Mouse (Mus musculus) hindbrain, embryonic 14.5 days (tissue): Measurements from ENCODE around the gene Ncoa5. TPM values are rescaled to one million over a fixed set of nuclear protein-coding genes. Genes with fewer than 3 reads are reported as not detected.
A peak's percentile ranks its signal among the peaks of the same experiment; 100 is the strongest.

Experiments used
- ATAC-seq: fragments of 200-750 bp; cut with Nextera tagmentation; 2 replicates; pipeline ENCODE4 v1.8.0; 2017; ENCODE audit warnings: moderate number of reproducible peaks, mild to moderate bottlenecking, moderate TSS enrichment, moderate library complexity; ENCODE audit not compliant: low FRiP score
- DNase-seq: peaks from one replicate; pipeline ENCODE4 v3.0.0-alpha.2; 2015; ENCODE audit warnings: low spot score
- H3K27ac ChIP-seq: fragments of 300-500 bp; sonication (generic); 2 replicates; pipeline ENCODE4 v1.5.1; 2014; ENCODE audit warnings: mild to moderate bottlenecking, moderate library complexity
- H3K27me3 ChIP-seq: fragments of 300-500 bp; sonication (generic); 2 replicates; pipeline ENCODE4 v1.6.1; 2014; ENCODE audit warnings: mild to moderate bottlenecking, low read length, mixed read lengths; ENCODE audit not compliant: control insufficient read depth, insufficient read depth
- H3K36me3 ChIP-seq: fragments of 300-500 bp; sonication (generic); replicated peaks from 2 replicates; pipeline ENCODE4 v1.6.1; 2014; ENCODE audit not compliant: control insufficient read depth, insufficient read depth
- H3K4me1 ChIP-seq: fragments of 300-500 bp; sonication (generic); replicated peaks from 2 replicates; pipeline ENCODE4 v1.6.1; 2014; ENCODE audit warnings: antibody characterized with exemption, low read length, mixed read lengths; ENCODE audit not compliant: control insufficient read depth, insufficient read depth
- H3K4me2 ChIP-seq: fragments of 300-500 bp; sonication (generic); replicated peaks from 2 replicates; pipeline ENCODE4 v1.6.1; 2014; ENCODE audit warnings: mild to moderate bottlenecking, moderate library complexity
- H3K4me3 ChIP-seq: fragments of 300-500 bp; sonication (generic); replicated peaks from 2 replicates; pipeline ENCODE4 v1.5.1; 2014; ENCODE audit warnings: mild to moderate bottlenecking, low read length
- H3K9ac ChIP-seq: fragments of 300-500 bp; sonication (generic); 2 replicates; pipeline ENCODE4 v1.6.1; 2014
- H3K9me3 ChIP-seq: fragments of 300-500 bp; sonication (generic); 2 replicates; pipeline ENCODE4 v1.6.1; 2016; ENCODE audit warnings: low read length; ENCODE audit not compliant: control insufficient read depth
- WGBS: fragments of 180-500 bp; shearing (Covaris S2); extraction: QIAGEN DNeasy Blood & Tissue Kit; methylation state at CpG from one replicate; pipeline ENCODE4 v1.1.7; 2014; 5-methylcytosine and 5-hydroxymethylcytosine counted together
- polyA plus RNA-seq: library from polyadenylated mRNA; unstranded; fragments of >200 nt; fragmentation: Nextera tagmentation; extraction: Ambion mirVana; gene quantifications from 2 replicates; pipeline ENCODE4 v1.2.1, GENCODE M21; 2014

The Ncoa5 gene
- polyA plus RNA-seq, 1 experiment from 2014 or later: 83.1 TPM

- Histone ChIP-seq H3K27me3 (no peaks in the 10 kb centered on the region), H3K4me1 (peaks cover 38% of the 10 kb centered on the region), H3K36me3 (no peaks in the 10 kb centered on the region), H3K9me3 (no peaks in the 10 kb centered on the region), H3K4me3 (peak overlapping the region; percentile 93), H3K9ac (peak overlapping the region; percentile 98; the same call in 1 of the 2 replicates), H3K27ac (no peak overlapping the region), H3K4me2 (peak overlapping the region; percentile 92)
- peak; percentile 33 for DNase-seq
- 47% methylated on average over 3 of the region's 3 CpGs for WGBS
- no peak for ATAC-seq
These were observed 2.1 kb downstream of the Ncoa5 start for GRCm38 (mm10) chr2:165032533-165032932.

- no peak for ATAC-seq
- no peak for DNase-seq
These were observed 7.5 kb downstream of the Ncoa5 start for GRCm38 (mm10) chr2:165027163-165027562.

GRCm38 (mm10) chr2:165020490-165020889, 14.2 kb downstream of the Ncoa5 start:
- no peak for DNase-seq
- no peak overlapping the region for H3K4me2 ChIP-seq
- no peak for ATAC-seq
- H3K9ac ChIP-seq: no peak overlapping the region
- no peaks in the 10 kb centered on the region for H3K27me3 ChIP-seq
- peaks cover 33% of the 10 kb centered on the region for H3K36me3 ChIP-seq
- H3K4me3 ChIP-seq: no peak overlapping the region
- 66% methylated on average over 3 of the region's 3 CpGs for WGBS
- H3K9me3 ChIP-seq: no peaks in the 10 kb centered on the region
- H3K4me1 ChIP-seq: no peaks in the 10 kb centered on the region
- H3K27ac ChIP-seq: no peak overlapping the region

More at GRCm38 (mm10) chr2:165027163-165027562, 7.5 kb downstream of the Ncoa5 start:
- Histone ChIP-seq H3K36me3 (peaks cover 9% of the 10 kb centered on the region), H3K27me3 (no peaks in the 10 kb centered on the region), H3K9me3 (no peaks in the 10 kb centered on the region), H3K4me1 (peaks cover 18% of the 10 kb centered on the region), H3K4me3 (no peak overlapping the region), H3K27ac (no peak overlapping the region), H3K4me2 (no peak overlapping the region), H3K9ac (no peak overlapping the region)
- 81% methylated on average over 1 of the region's 1 CpGs for WGBS

GRCm38 (mm10) chr2:165014935-165015334, 19.7 kb downstream of the Ncoa5 start:
- no peak overlapping the region for H3K4me2 ChIP-seq
- peaks cover 40% of the 10 kb centered on the region for H3K36me3 ChIP-seq
- no peaks in the 10 kb centered on the region for H3K4me1 ChIP-seq
- no peak overlapping the region for H3K9ac ChIP-seq
- 93% methylated on average over 5 of the region's 5 CpGs for WGBS
- H3K27ac ChIP-seq: no peak overlapping the region
- ATAC-seq (no peak), DNase-seq (no peak)
- H3K4me3 ChIP-seq: no peak overlapping the region
- H3K9me3 ChIP-seq: no peaks in the 10 kb centered on the region
- H3K27me3 ChIP-seq: no peaks in the 10 kb centered on the region

- no peak overlapping the region for H3K4me3 ChIP-seq
- H3K36me3 ChIP-seq: peaks cover 77% of the 10 kb centered on the region
- H3K9ac ChIP-seq: no peak overlapping the region
- 92% methylated on average over 10 of the region's 10 CpGs for WGBS
- H3K27me3 ChIP-seq: no peaks in the 10 kb centered on the region
- no peaks in the 10 kb centered on the region for H3K4me1 ChIP-seq
- H3K9me3 ChIP-seq: no peaks in the 10 kb centered on the region
- ATAC-seq (no peak), DNase-seq (no peak)
- H3K27ac ChIP-seq: no peak overlapping the region
- no peak overlapping the region for H3K4me2 ChIP-seq
These were observed 24.3 kb downstream of the Ncoa5 start for GRCm38 (mm10) chr2:165010351-165010750.

GRCm38 (mm10) chr2:165009581-165009980, 25.1 kb downstream of the Ncoa5 start:
- no peak overlapping the region for H3K4me2 ChIP-seq
- ATAC-seq: no peak
- no peaks in the 10 kb centered on the region for H3K4me1 ChIP-seq
- DNase-seq: no peak
- H3K9me3 ChIP-seq: no peaks in the 10 kb centered on the region
- H3K4me3 ChIP-seq: no peak overlapping the region
- no peaks in the 10 kb centered on the region for H3K27me3 ChIP-seq
- WGBS: 97% methylated on average over 2 of the region's 2 CpGs
- H3K9ac ChIP-seq: no peak overlapping the region
- peaks cover 84% of the 10 kb centered on the region for H3K36me3 ChIP-seq
- H3K27ac ChIP-seq: no peak overlapping the region

GRCm38 (mm10) chr2:165009161-165009560, 25.5 kb downstream of the Ncoa5 start:
- H3K27me3 ChIP-seq: no peaks in the 10 kb centered on the region
- H3K4me1 ChIP-seq: no peaks in the 10 kb centered on the region
- H3K27ac ChIP-seq: no peak overlapping the region
- H3K4me3 ChIP-seq: no peak overlapping the region
- H3K36me3 ChIP-seq: peaks cover 88% of the 10 kb centered on the region
- no peaks in the 10 kb centered on the region for H3K9me3 ChIP-seq
- ATAC-seq (no peak), DNase-seq (no peak)
- H3K9ac ChIP-seq: no peak overlapping the region
- no peak overlapping the region for H3K4me2 ChIP-seq
- WGBS: 97% methylated on average over 14 of the region's 14 CpGs

- Histone ChIP-seq H3K27me3 (no peaks in the 10 kb centered on the region), H3K9me3 (no peaks in the 10 kb centered on the region), H3K4me1 (no peaks in the 10 kb centered on the region), H3K4me3 (no peak overlapping the region), H3K4me2 (no peak overlapping the region), H3K9ac (no peak overlapping the region), H3K27ac (no peak overlapping the region), H3K36me3 (peaks cover 99% of the 10 kb centered on the region)
- ATAC-seq (no peak), DNase-seq (no peak)
- 96% methylated on average over 1 of the region's 1 CpGs for WGBS
These were observed 26.7 kb downstream of the Ncoa5 start for GRCm38 (mm10) chr2:165007986-165008385.

GRCm38 (mm10) chr2:165006813-165007212, 27.9 kb downstream of the Ncoa5 start:
- H3K4me1 ChIP-seq: no peaks in the 10 kb centered on the region
- H3K27me3 ChIP-seq: no peaks in the 10 kb centered on the region
- no peak overlapping the region for H3K4me2 ChIP-seq
- no peak overlapping the region for H3K27ac ChIP-seq
- no peak overlapping the region for H3K4me3 ChIP-seq
- WGBS: 98% methylated on average over 4 of the region's 4 CpGs
- no peak for DNase-seq
- H3K9me3 ChIP-seq: no peaks in the 10 kb centered on the region
- no peak for ATAC-seq
- no peak overlapping the region for H3K9ac ChIP-seq
- peaks cover 100% of the 10 kb centered on the region for H3K36me3 ChIP-seq

GRCm38 (mm10) chr2:165004237-165004636, 30.4 kb downstream of the Ncoa5 start:
- H3K4me2 ChIP-seq: no peak overlapping the region
- H3K36me3 ChIP-seq: peaks cover 100% of the 10 kb centered on the region
- no peak overlapping the region for H3K4me3 ChIP-seq
- 90% methylated on average over 10 of the region's 10 CpGs for WGBS
- no peak overlapping the region for H3K9ac ChIP-seq
- DNase-seq (no peak), ATAC-seq (no peak)
- H3K9me3 ChIP-seq: no peaks in the 10 kb centered on the region
- no peak overlapping the region for H3K27ac ChIP-seq
- no peaks in the 10 kb centered on the region for H3K27me3 ChIP-seq
- no peaks in the 10 kb centered on the region for H3K4me1 ChIP-seq
